ENCODE assay signal across 14 mouse cellular contexts in the genomic region with DNA sequence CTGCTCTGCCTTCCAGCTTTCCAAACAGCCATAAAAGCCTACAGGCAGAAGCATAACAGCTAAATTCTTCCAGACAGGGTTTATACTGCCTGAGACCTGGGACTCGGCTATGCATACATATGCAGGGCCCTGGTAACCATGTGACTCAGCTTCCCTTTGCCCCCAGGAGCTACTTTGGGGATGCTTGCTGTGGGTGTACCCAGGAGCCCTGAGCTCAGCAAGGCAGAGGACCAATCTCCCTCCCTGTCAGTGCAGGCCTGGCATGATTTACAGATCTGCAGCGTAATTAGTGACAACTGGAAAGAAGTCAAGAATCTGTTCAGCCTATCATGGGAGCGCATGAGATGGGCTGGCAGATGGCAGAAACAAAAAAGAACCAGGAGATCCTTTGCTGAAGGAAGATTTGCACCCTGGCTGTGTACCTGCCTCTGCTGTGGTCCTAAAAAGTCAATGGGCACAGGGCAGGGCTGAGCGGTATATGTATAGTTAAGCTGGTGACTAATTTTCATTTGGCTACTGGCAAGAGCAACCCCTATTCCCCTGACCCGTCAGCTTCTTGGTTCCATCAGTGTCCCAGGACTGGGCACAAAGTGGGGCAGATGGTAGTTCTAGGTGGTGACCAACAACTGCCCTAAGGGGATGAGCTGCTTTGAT.
DNase-seq lines count a peak whose midpoint lies in the region; ATAC-seq and TF ChIP-seq lines count a peak whose summit lies in the region.
"Had no signal": no experiment of that assay in that cellular context is flagged by ENCODE, and none has a peak within 500 bp of the region (broad histone marks: within the 10 kb centered on the region; RNA-seq: fewer than 3 reads in every experiment).

No protein-coding gene starts in this region.

- no peak for TF ChIP-seq CTCF in hindbrain, postnatal 0 days (IDR thresholded peaks at IDR 0.05; ENCODE audit: low read depth)
- no peak for TF ChIP-seq CTCF in midbrain, postnatal 0 days (IDR thresholded peaks at IDR 0.05)

- peak; percentile 41 to 60 for DNase-seq in left cerebral cortex, postnatal 25 days (ENCODE audit: low spot score in 2 of 2)
- DNase-seq in left cerebral cortex, adult 8-10 months (ENCODE audit: low spot score in 2 of 2), result no peak
- peak; percentile 77 for DNase-seq in cerebellum, adult 8-10 months
- peak; percentile 71 for DNase-seq in hindbrain, postnatal 0 days (ENCODE audit: low spot score)
- peak; percentile 62 for DNase-seq in midbrain, postnatal 0 days (ENCODE audit: low spot score)
- no peak for DNase-seq in urinary bladder, adult 2 months (ENCODE audit: low spot score)
- DNase-seq in kidney, postnatal 14 days, result no peak
- DNase-seq in kidney, adult 11 months, result no peak
- DNase-seq: adrenal gland, postnatal 14 days; heart, adult 18-20 months; kidney, postnatal 25 days had no signal

- WGBS in hindbrain, postnatal 0 days, result 59% methylated on average over 5 of the region's 5 CpGs
- WGBS in midbrain, postnatal 0 days, result 73% methylated on average over 5 of the region's 5 CpGs

- H3K4me3 ChIP-seq in hindbrain, postnatal 0 days (ENCODE audit: low read length), result no peak overlapping the region
- H3K4me3 ChIP-seq in midbrain, postnatal 0 days (ENCODE audit: low read depth, low read length), result no peak overlapping the region
- H3K4me3 ChIP-seq: limb, embryonic 15.5 days had no signal

- intact Hi-C loops in left cerebral cortex, postnatal 25 days (cut with DNase I), result no loop called here

- peak; percentile 63 for ATAC-seq in hindbrain, postnatal 0 days
- no peak for ATAC-seq in midbrain, postnatal 0 days (ENCODE audit: low FRiP score)
- ATAC-seq: lung, postnatal 0 days had no signal

- no peak overlapping the region for H3K9ac ChIP-seq in hindbrain, postnatal 0 days (replicated peaks; ENCODE audit: low read length)
- H3K9ac ChIP-seq in midbrain, postnatal 0 days (replicated peaks; ENCODE audit: low read length, poor library complexity, severe bottlenecking), result no peak overlapping the region
- H3K9ac ChIP-seq: limb, embryonic 15.5 days had no signal

- H3K4me2 ChIP-seq in hindbrain, postnatal 0 days (ENCODE audit: low read depth, low read length), result no peak overlapping the region
- H3K4me2 ChIP-seq in midbrain, postnatal 0 days (ENCODE audit: low read depth, low read length, poor library complexity, severe bottlenecking), result no peak overlapping the region
- H3K4me2 ChIP-seq: limb, embryonic 15.5 days had no signal

- no peaks in the 10 kb centered on the region for H3K9me3 ChIP-seq in hindbrain, postnatal 0 days (ENCODE audit: low read length)
- H3K9me3 ChIP-seq in midbrain, postnatal 0 days (ENCODE audit: low read length), result no peaks in the 10 kb centered on the region
- H3K9me3 ChIP-seq: limb, embryonic 15.5 days had no signal

- no peak overlapping the region for H3K27ac ChIP-seq in hindbrain, postnatal 0 days
- H3K27ac ChIP-seq in midbrain, postnatal 0 days (ENCODE audit: low read depth, low read length), result no peak overlapping the region
- H3K27ac ChIP-seq: limb, embryonic 15.5 days had no signal

- peaks cover 13% of the 10 kb centered on the region for H3K4me1 ChIP-seq in hindbrain, postnatal 0 days (ENCODE audit: insufficient read depth, low read length)
- peaks cover 7% of the 10 kb centered on the region; the same call in 1 of the 2 replicates for H3K4me1 ChIP-seq in midbrain, postnatal 0 days (ENCODE audit: insufficient read depth, low read length)
- H3K4me1 ChIP-seq: limb, embryonic 15.5 days had no signal

- no peaks in the 10 kb centered on the region for H3K27me3 ChIP-seq in hindbrain, postnatal 0 days (ENCODE audit: insufficient read depth, low read length)
- no peaks in the 10 kb centered on the region for H3K27me3 ChIP-seq in midbrain, postnatal 0 days (ENCODE audit: insufficient read depth, low read length)
- H3K27me3 ChIP-seq: CH12.LX; limb, embryonic 15.5 days had no signal

- H3K36me3 ChIP-seq in hindbrain, postnatal 0 days (ENCODE audit: insufficient read depth, low read length), result no peaks in the 10 kb centered on the region
- no peaks in the 10 kb centered on the region for H3K36me3 ChIP-seq in midbrain, postnatal 0 days (ENCODE audit: insufficient read depth, low read length)
- H3K36me3 ChIP-seq: limb, embryonic 15.5 days had no signal

Comparison
In these comparisons a context has a peak if more than half of its experiments do, and no peak if none do; other contexts are left out.
1. DNase-seq: peak in left cerebral cortex, postnatal 25 days (2 of 2), cerebellum, adult 8-10 months (single experiment), hindbrain, postnatal 0 days (single experiment) and midbrain, postnatal 0 days (single experiment); none in left cerebral cortex, adult 8-10 months (0 of 2), urinary bladder, adult 2 months (single experiment), kidney, postnatal 14 days (single experiment) and kidney, adult 11 months (single experiment).